Mouse (Mus musculus) natural killer cell, adult 2 months (primary cell): ENCODE data around the gene Nkd1.

Experiments used
- DNase-seq, 2 experiments: peaks; one replicate each; pipeline ENCODE4 v3.0.0; 2022; ENCODE audit warnings: low spot score in 2 of 2

The Nkd1 gene

DNA sequence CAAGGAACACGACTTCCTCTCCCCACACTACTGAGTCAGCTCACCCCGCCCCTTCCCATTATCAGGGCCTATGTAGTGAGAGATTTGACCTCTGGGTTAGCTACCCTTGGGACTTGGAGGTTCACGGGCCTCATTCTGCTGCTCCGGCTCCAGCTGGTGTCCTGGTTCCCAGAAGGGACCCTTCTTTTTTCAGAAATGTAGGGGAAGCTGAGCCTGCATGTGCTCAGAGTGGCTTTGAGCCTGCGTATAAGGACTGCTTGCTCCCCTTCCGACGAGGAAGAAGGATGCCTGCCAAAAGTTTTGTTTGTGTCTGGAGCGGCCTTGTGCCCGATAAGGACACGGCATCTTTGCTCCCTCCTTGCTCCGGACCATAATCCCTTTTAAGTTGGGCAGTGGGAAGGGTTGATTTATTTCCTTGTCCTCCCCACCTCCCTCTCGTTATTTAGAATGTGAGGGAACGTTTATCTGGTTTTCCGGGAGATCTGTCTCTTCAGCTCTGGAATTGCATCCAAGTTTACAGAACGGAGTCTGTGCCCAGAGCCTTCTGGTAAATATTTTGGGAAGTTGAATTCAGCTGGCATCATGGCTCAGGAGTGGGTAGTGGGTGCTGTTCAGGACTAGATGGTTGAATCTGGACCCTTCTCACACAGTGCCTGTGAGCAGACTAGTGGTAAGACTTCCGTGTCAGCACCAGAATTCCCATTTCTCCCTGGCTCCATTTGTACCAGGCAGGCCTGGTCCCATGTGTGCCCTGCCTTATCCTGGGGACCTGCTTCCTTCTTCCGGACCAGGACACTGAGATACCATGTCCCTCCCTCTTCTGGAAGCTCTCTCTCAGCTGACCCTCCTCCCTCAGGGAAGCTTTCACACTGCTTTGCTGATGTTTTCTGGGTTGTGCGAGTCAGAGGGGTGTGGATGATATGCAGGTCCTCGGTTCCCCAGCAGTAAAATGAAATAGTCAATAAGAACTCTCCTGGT, 17.1 kb downstream of the Nkd1 start:
- DNase-seq = no peak

DNA sequence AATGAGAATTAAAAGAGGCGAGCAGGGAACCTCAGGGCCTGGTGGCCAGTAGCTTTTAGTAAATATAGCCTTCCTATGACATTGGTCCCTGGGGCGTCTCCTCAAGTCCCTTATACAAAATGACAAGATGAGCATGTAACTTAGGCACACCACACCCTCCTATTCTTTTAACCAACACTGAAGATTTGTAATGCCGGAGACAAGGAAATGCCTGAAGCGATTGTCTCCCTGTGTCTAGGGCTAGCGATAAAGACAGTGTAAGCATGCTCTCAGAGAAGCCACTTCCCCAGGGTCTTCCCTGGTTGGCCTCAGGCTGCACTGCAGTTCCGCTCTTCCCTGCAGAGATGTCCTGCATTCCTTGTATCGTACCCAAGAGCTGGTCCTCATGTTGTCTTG, 17.8 kb downstream of the Nkd1 start:
- no peak for DNase-seq

- DNase-seq = peak in 1 of 2 experiments; percentile 10
Observed at GRCm38 (mm10) chr8:88539963-88540362, 18.8 kb downstream of the Nkd1 start.

- DNase-seq = no peak
Observed at GRCm38 (mm10) chr8:88542596-88543213, 21.6 kb downstream of the Nkd1 start.

DNA sequence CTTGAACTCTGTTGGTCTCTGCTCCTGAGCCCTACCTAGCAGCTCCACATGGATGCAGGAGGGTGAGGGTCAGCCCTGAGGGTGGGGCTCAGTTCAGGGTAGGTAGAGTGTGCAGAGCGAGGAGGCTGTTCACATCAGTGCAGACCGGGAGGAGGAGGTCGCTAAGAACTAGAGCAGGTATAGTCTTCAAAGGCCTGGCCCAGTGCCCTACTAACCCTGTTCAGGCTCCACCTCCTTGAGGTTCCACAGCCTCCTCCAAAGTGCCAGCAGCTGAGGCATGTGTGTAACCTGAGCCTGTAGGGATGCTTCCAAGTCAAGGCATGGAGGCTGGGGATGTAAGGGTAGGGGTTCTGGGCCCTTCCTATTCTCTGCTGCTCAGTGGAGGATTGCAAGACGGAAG, 23.5 kb downstream of the Nkd1 start:
- no peak for DNase-seq

- no peak for DNase-seq
Observed at GRCm38 (mm10) chr8:88545441-88545840, 24.3 kb downstream of the Nkd1 start.

GRCm38 (mm10) chr8:88546032-88546732, 25.0 kb downstream of the Nkd1 start:
- no peak for DNase-seq

DNA sequence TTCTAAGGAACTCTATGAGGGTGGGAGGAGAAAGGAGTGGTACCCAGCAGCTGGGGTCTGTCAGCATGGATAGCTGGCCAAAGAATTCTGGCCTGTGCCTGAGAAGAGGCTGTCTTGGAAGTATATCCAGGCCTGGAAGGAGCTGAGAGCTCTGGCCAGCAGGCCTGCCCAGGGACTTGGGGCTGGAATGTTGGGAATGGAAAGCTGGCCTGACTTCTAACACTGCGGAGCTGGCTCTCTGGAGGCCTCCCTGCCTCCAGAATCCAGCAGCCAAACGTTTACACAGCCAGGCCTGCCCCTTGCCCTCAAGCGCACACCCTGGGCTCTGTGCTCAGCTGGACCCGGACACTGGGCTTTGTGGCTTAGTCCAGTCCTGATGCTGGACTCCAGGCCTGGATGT, 34.5 kb downstream of the Nkd1 start:
- DNase-seq = no peak

DNA sequence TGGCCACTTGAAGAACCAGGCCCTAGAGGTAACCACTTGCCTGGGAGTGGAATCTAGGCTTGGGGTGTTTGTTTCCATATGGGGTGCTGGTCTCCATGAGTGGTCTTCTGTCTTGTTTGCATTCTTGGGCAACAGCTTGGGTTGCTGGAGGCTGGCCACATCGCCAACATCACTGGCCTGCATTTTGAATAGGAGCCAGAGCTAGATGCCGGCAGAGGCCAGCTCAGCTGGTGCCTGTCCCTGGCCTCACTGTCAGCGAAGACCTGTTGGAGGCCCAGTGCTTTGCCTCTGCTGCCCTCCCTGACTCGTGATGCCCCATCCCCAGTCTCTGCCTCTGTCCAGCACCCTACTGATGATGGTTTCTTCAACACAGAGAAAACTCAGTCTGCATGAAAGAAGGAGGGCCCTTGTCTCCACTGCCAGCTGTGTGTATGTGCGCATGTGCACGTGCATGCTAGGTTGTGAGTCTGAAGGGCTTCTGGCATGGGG, 38.9 kb downstream of the Nkd1 start:
- no peak for DNase-seq

GRCm38 (mm10) chr8:88561402-88561801, 40.2 kb downstream of the Nkd1 start:
- no peak for DNase-seq

GRCm38 (mm10) chr8:88564256-88564903, 43.2 kb downstream of the Nkd1 start:
- DNase-seq = no peak

GRCm38 (mm10) chr8:88566119-88566518, 45.0 kb downstream of the Nkd1 start:
- peak; percentile 59 to 62 for DNase-seq

GRCm38 (mm10) chr8:88567314-88568121, 46.4 kb downstream of the Nkd1 start:
- peak; percentile 29 to 30 for DNase-seq

DNA sequence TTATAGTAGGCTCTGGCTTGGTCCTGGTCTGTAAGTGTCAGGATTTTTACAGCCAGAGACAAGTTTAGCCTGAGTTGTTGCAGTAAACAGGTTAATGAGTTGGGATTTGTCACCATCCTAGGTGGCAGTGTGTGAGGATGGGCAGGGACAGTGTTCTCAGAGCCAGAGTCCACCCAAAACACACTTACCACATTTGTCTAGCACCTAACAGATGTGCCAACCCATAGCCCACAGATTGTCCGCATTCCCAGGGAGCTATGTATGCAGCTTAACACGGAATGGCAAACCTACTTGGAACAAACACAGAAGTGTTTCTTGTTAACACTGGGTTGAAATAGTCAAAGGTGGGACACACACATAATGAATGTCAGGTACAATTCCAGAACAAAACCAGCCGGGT, 47.1 kb downstream of the Nkd1 start:
- no peak for DNase-seq

GRCm38 (mm10) chr8:88569366-88569765, 48.2 kb downstream of the Nkd1 start:
- DNase-seq = no peak

- peak; percentile 34 to 47 for DNase-seq
Observed at GRCm38 (mm10) chr8:88570293-88570998, 49.3 kb downstream of the Nkd1 start.

- DNase-seq = no peak
Observed at GRCm38 (mm10) chr8:88571434-88572184, 50.5 kb downstream of the Nkd1 start.

DNA sequence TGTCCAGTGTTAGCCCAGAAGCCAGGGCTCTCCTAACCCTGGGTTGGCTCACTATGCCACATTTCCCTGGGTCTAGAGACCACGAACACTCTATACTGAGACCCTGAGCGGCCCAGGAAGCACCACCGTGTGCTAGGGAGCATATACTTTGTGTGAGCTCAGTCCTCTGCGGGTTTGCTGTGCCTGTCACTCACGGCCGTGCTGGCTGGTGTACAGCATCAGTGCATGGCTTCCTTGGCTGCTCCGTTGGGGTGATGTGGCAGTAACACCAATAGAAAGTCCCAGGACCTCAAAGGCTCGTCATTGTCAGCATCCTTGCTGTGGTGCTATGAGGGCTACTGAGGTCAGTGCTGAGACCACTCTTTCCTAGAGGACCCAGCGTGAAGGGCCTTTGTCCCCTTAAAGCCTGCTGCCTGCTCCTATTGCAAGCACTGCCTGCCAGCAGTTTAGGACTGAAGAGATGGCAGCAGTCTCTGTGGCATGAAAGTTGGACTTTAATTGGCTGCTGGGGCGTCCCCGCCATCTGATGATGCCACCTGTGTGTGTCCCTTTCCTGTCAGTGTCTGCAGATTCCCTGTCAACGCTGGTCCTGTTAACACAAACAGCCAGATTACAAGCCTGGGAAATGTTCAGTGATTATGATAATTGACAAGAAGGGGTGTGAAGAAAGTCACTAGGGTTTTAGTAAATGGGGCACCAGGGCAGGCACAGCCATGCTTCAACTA, 51.2 kb downstream of the Nkd1 start:
- DNase-seq = no peak
